Mouse (Mus musculus): Measurements from ENCODE around the gene Stk38. TPM values are rescaled to one million over a fixed set of nuclear protein-coding genes. Genes with fewer than 3 reads are reported as not detected.
"Not testable (repeated sequence)": the region's sequence is repeated elsewhere in the genome, so short reads cannot be mapped to it uniquely, and the experiment has no call there.

The Stk38 gene
- total and polyA plus RNA-seq, 2 experiments, result 45.8 to 54.4 TPM

GRCm38 (mm10) chr17:29000465-29000864, 7.3 kb downstream of the Stk38 start:
- Histone ChIP-seq H3K79me2 (ENCODE audit: control insufficient read depth, insufficient read depth, low read length) (peaks cover 26% of the 10 kb centered on the region), H3K36me3 (ENCODE audit: control insufficient read depth, insufficient read depth, low read length) (peaks cover 35% of the 10 kb centered on the region), H3K9ac (ENCODE audit: low read depth, low read length) (no peak overlapping the region), H3K27ac (replicated peaks; ENCODE audit: insufficient read depth, low read depth, low read length) (no peak overlapping the region), H3K4me3 (ENCODE audit: insufficient read depth, low read depth, low read length) (no peak overlapping the region), H3K4me1 (ENCODE audit: control insufficient read depth, insufficient read depth, low read length) (peaks cover 4% of the 10 kb centered on the region), H3K27me3 (ENCODE audit: control insufficient read depth, insufficient read depth, low read length) (no peaks in the 10 kb centered on the region)
- DNase-seq (ENCODE audit: extremely low read depth, low read depth, low spot score), result no peak
- TF ChIP-seq CTCF (IDR thresholded peaks at IDR 0.05; ENCODE audit: low read depth, low read length) (no peak), POLR2A (IDR thresholded peaks at IDR 0.05; ENCODE audit: extremely low read depth, insufficient read depth, low read length) (no peak)
- WGBS, result 82% methylated on average over 6 of the region's 6 CpGs

- H3K9ac ChIP-seq (ENCODE audit: low read depth, low read length), result no peak overlapping the region
Observed at GRCm38 (mm10) chr17:28994615-28995014, 13.2 kb downstream of the Stk38 start.

GRCm38 (mm10) chr17:28993004-28993403, 14.8 kb downstream of the Stk38 start:
- WGBS, result 97% methylated on average over 1 of the region's 1 CpGs
- H3K27me3 ChIP-seq (ENCODE audit: control insufficient read depth, insufficient read depth, low read length); H3K9ac ChIP-seq (ENCODE audit: low read depth, low read length); DNase-seq (ENCODE audit: extremely low read depth, low read depth, low spot score); H3K4me1 ChIP-seq (ENCODE audit: control insufficient read depth, insufficient read depth, low read length); H3K79me2 ChIP-seq (ENCODE audit: control insufficient read depth, insufficient read depth, low read length); H3K4me3 ChIP-seq (ENCODE audit: insufficient read depth, low read depth, low read length); H3K27ac ChIP-seq (replicated peaks; ENCODE audit: insufficient read depth, low read depth, low read length): not testable (repeated sequence)
- peaks cover 26% of the 10 kb centered on the region; the same call in 1 of the 2 replicates for H3K36me3 ChIP-seq (ENCODE audit: control insufficient read depth, insufficient read depth, low read length)

More at GRCm38 (mm10) chr17:28994615-28995014, 13.2 kb downstream of the Stk38 start:
- Histone ChIP-seq H3K27me3 (ENCODE audit: control insufficient read depth, insufficient read depth, low read length) (no peaks in the 10 kb centered on the region), H3K4me3 (ENCODE audit: insufficient read depth, low read depth, low read length) (no peak overlapping the region), H3K4me1 (ENCODE audit: control insufficient read depth, insufficient read depth, low read length) (peaks cover 4% of the 10 kb centered on the region; the same call in 1 of the 2 replicates), H3K79me2 (ENCODE audit: control insufficient read depth, insufficient read depth, low read length) (peaks cover 14% of the 10 kb centered on the region; the same call in 1 of the 2 replicates), H3K36me3 (ENCODE audit: control insufficient read depth, insufficient read depth, low read length) (peaks cover 36% of the 10 kb centered on the region), H3K27ac (replicated peaks; ENCODE audit: insufficient read depth, low read depth, low read length) (no peak overlapping the region)
- no peak for TF ChIP-seq CTCF (IDR thresholded peaks at IDR 0.05; ENCODE audit: low read depth, low read length)
- TF ChIP-seq POLR2A (IDR thresholded peaks at IDR 0.05; ENCODE audit: extremely low read depth, insufficient read depth, low read length), result no peak
- DNase-seq (ENCODE audit: extremely low read depth, low read depth, low spot score), result no peak
- 79% methylated on average over 4 of the region's 4 CpGs for WGBS

GRCm38 (mm10) chr17:28992105-28992504, 15.7 kb downstream of the Stk38 start:
- no peak overlapping the region for H3K4me3 ChIP-seq (ENCODE audit: insufficient read depth, low read depth, low read length)
- DNase-seq (ENCODE audit: extremely low read depth, low read depth, low spot score), result no peak
- peaks cover 20% of the 10 kb centered on the region; the same call in 1 of the 2 replicates for H3K36me3 ChIP-seq (ENCODE audit: control insufficient read depth, insufficient read depth, low read length)
- H3K27ac ChIP-seq (replicated peaks; ENCODE audit: insufficient read depth, low read depth, low read length), result no peak overlapping the region
- no peaks in the 10 kb centered on the region for H3K27me3 ChIP-seq (ENCODE audit: control insufficient read depth, insufficient read depth, low read length)
- peaks cover 4% of the 10 kb centered on the region; the same call in 1 of the 2 replicates for H3K4me1 ChIP-seq (ENCODE audit: control insufficient read depth, insufficient read depth, low read length)
- H3K9ac ChIP-seq (ENCODE audit: low read depth, low read length), result no peak overlapping the region
- H3K79me2 ChIP-seq (ENCODE audit: control insufficient read depth, insufficient read depth, low read length), result peaks cover 8% of the 10 kb centered on the region; the same call in 1 of the 2 replicates
- 69% methylated on average over 7 of the region's 7 CpGs for WGBS
- no peak for TF ChIP-seq POLR2A (IDR thresholded peaks at IDR 0.05; ENCODE audit: extremely low read depth, insufficient read depth, low read length)
- no peak for TF ChIP-seq CTCF (IDR thresholded peaks at IDR 0.05; ENCODE audit: low read depth, low read length)

- no peak for DNase-seq (ENCODE audit: extremely low read depth, low read depth, low spot score)
- Histone ChIP-seq H3K4me3 (ENCODE audit: insufficient read depth, low read depth, low read length) (no peak overlapping the region), H3K9ac (ENCODE audit: low read depth, low read length) (no peak overlapping the region), H3K27me3 (ENCODE audit: control insufficient read depth, insufficient read depth, low read length) (no peaks in the 10 kb centered on the region), H3K27ac (replicated peaks; ENCODE audit: insufficient read depth, low read depth, low read length) (no peak overlapping the region), H3K4me1 (ENCODE audit: control insufficient read depth, insufficient read depth, low read length) (peaks cover 4% of the 10 kb centered on the region; the same call in 1 of the 2 replicates), H3K79me2 (ENCODE audit: control insufficient read depth, insufficient read depth, low read length) (0 out of 2 replicates have a peak, but pooled peaks cover 4% of the 10 kb centered on the region), H3K36me3 (ENCODE audit: control insufficient read depth, insufficient read depth, low read length) (peaks cover 19% of the 10 kb centered on the region; the same call in 1 of the 2 replicates)
- TF ChIP-seq CTCF (IDR thresholded peaks at IDR 0.05; ENCODE audit: low read depth, low read length) (no peak), POLR2A (IDR thresholded peaks at IDR 0.05; ENCODE audit: extremely low read depth, insufficient read depth, low read length) (no peak)
- 82% methylated on average over 9 of the region's 9 CpGs for WGBS
Observed at GRCm38 (mm10) chr17:28991286-28991685, 16.5 kb downstream of the Stk38 start.

GRCm38 (mm10) chr17:28990060-28990459, 17.7 kb downstream of the Stk38 start:
- no peak overlapping the region for H3K4me3 ChIP-seq (ENCODE audit: insufficient read depth, low read depth, low read length)
- WGBS, result 54% methylated on average over 4 of the region's 4 CpGs
- H3K36me3 ChIP-seq (ENCODE audit: control insufficient read depth, insufficient read depth, low read length), result peaks cover 21% of the 10 kb centered on the region
- no peak overlapping the region for H3K9ac ChIP-seq (ENCODE audit: low read depth, low read length)
- no peak for DNase-seq (ENCODE audit: extremely low read depth, low read depth, low spot score)
- H3K79me2 ChIP-seq (ENCODE audit: control insufficient read depth, insufficient read depth, low read length), result 0 out of 2 replicates have a peak, but pooled peaks cover 4% of the 10 kb centered on the region
- no peak overlapping the region for H3K27ac ChIP-seq (replicated peaks; ENCODE audit: insufficient read depth, low read depth, low read length)
- peaks cover 4% of the 10 kb centered on the region; the same call in 1 of the 2 replicates for H3K4me1 ChIP-seq (ENCODE audit: control insufficient read depth, insufficient read depth, low read length)
- TF ChIP-seq POLR2A (IDR thresholded peaks at IDR 0.05; ENCODE audit: extremely low read depth, insufficient read depth, low read length) (no peak), CTCF (IDR thresholded peaks at IDR 0.05; ENCODE audit: low read depth, low read length) (no peak)
- no peaks in the 10 kb centered on the region for H3K27me3 ChIP-seq (ENCODE audit: control insufficient read depth, insufficient read depth, low read length)

Measured in liver, adult 2 months (tissue).